Mouse (Mus musculus) heart, embryonic 11.5 days (tissue): ENCODE data around the gene Slc9a9. TPM values are rescaled to one million over a fixed set of nuclear protein-coding genes. Genes with fewer than 3 reads are reported as not detected.

Experiments
- ATAC-seq: fragments of 200-750 bp; cut with Nextera tagmentation; replicated peaks from 2 replicates; pipeline ENCODE4 v1.8.0; 2017; ENCODE audit warnings: moderate library complexity; ENCODE audit not compliant: insufficient number of reproducible peaks, low FRiP score, low TSS enrichment
- H3K27ac ChIP-seq: fragments of 300-500 bp; sonication (generic); 2 replicates; pipeline ENCODE4 v1.5.1; 2014; ENCODE audit warnings: mild to moderate bottlenecking, low read depth, low read length
- H3K27me3 ChIP-seq: fragments of 300-500 bp; sonication (generic); 2 replicates; pipeline ENCODE4 v1.6.1; 2014; ENCODE audit warnings: mild to moderate bottlenecking, low read length, mixed read lengths; ENCODE audit not compliant: control insufficient read depth, insufficient read depth
- H3K36me3 ChIP-seq: fragments of 300-500 bp; sonication (generic); 2 replicates; pipeline ENCODE4 v1.6.1; 2014; ENCODE audit warnings: mild to moderate bottlenecking, low read length, moderate library complexity, mixed read lengths; ENCODE audit not compliant: control insufficient read depth, insufficient read depth
- H3K4me1 ChIP-seq: fragments of 300-500 bp; sonication (generic); 2 replicates; pipeline ENCODE4 v1.6.1; 2014; ENCODE audit warnings: low read length; ENCODE audit not compliant: control insufficient read depth, insufficient read depth
- H3K4me2 ChIP-seq: fragments of 300-500 bp; sonication (generic); 2 replicates; pipeline ENCODE4 v1.6.1; 2014; ENCODE audit warnings: mild to moderate bottlenecking, moderate library complexity
- H3K4me3 ChIP-seq: fragments of 300-500 bp; sonication (generic); 2 replicates; pipeline ENCODE4 v1.5.1; 2014; ENCODE audit warnings: low read depth, low read length
- H3K9ac ChIP-seq: fragments of 300-500 bp; sonication (generic); 2 replicates; pipeline ENCODE4 v1.6.1; 2014; ENCODE audit warnings: mild to moderate bottlenecking, low read depth, low read length, moderate library complexity
- H3K9me3 ChIP-seq: fragments of 300-500 bp; sonication (generic); replicated peaks from 2 replicates; pipeline ENCODE4 v1.6.1; 2016; ENCODE audit warnings: low read length; ENCODE audit not compliant: control insufficient read depth
- WGBS: fragments of 180-500 bp; shearing (Covaris S2); extraction: QIAGEN DNeasy Blood & Tissue Kit; methylation state at CpG from one replicate; pipeline ENCODE4 v1.1.7; 2014; ENCODE audit not compliant: insufficient replicate concordance; 5-methylcytosine and 5-hydroxymethylcytosine counted together
- polyA plus RNA-seq: library from polyadenylated mRNA; unstranded; fragments of >200 nt; fragmentation: Nextera tagmentation; extraction: Ambion mirVana; gene quantifications from 2 replicates; pipeline ENCODE4 v1.2.1, GENCODE M21; 2014

Gene Slc9a9
- polyA plus RNA-seq, 1 experiment from 2014 or later = 4.1 TPM

GRCm38 (mm10) chr9:94927101-94927500 lies 257.4 kb downstream of the Slc9a9 start:
- Histone ChIP-seq H3K9ac (no peak overlapping the region), H3K4me3 (no peak overlapping the region), H3K4me1 (no peaks in the 10 kb centered on the region), H3K4me2 (no peak overlapping the region), H3K27me3 (no peaks in the 10 kb centered on the region; the same call in 1 of the 2 replicates), H3K27ac (no peak overlapping the region), H3K36me3 (no peaks in the 10 kb centered on the region), H3K9me3 (no peaks in the 10 kb centered on the region)
- no peak for ATAC-seq

DNA sequence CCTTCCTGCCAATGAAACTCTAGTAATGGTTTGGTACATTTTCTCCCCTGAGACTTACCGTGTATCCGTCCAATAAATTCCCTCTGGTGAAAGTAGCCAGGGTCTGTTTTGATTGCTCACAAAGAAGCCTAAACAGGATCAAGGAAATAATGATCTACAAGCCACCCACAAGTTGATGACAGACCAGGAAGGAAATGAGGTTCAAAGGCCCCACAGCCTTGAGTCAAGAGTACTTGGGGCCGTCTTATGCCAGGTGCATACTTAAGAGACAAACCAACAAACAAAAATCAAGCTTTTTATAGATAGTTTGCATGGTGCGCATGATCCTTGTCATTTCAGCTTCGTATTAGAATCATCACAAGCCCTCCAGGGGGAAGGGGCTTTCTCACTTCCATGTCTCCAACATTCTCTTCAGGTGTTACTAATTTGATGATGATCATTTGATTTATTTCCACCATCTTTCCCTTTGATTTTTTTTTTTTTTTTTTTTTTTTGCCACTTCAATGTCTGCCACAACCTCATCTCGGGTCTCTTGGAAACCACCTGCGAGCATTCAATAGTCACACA lies 275.9 kb downstream of the Slc9a9 start:
- Histone ChIP-seq H3K27me3 (no peaks in the 10 kb centered on the region), H3K9me3 (no peaks in the 10 kb centered on the region), H3K4me3 (no peak overlapping the region), H3K9ac (no peak overlapping the region), H3K27ac (no peak overlapping the region), H3K4me1 (no peaks in the 10 kb centered on the region), H3K4me2 (no peak overlapping the region), H3K36me3 (no peaks in the 10 kb centered on the region)
- ATAC-seq = no peak
- 77% methylated on average over 7 of the region's 7 CpGs for WGBS

- no peaks in the 10 kb centered on the region for H3K36me3 ChIP-seq
- no peak overlapping the region for H3K4me2 ChIP-seq
- 57% methylated on average over 7 of the region's 7 CpGs for WGBS
- no peak overlapping the region for H3K4me3 ChIP-seq
- ATAC-seq = no peak
- H3K9me3 ChIP-seq = no peaks in the 10 kb centered on the region; the same call in 1 of the 2 replicates
- no peaks in the 10 kb centered on the region for H3K27me3 ChIP-seq
- no peaks in the 10 kb centered on the region for H3K4me1 ChIP-seq
- H3K27ac ChIP-seq = no peak overlapping the region
- no peak overlapping the region for H3K9ac ChIP-seq
Observed at GRCm38 (mm10) chr9:94947246-94947645, 277.5 kb downstream of the Slc9a9 start.

- Histone ChIP-seq H3K27ac (no peak overlapping the region), H3K9ac (no peak overlapping the region), H3K36me3 (no peaks in the 10 kb centered on the region), H3K27me3 (no peaks in the 10 kb centered on the region), H3K4me2 (no peak overlapping the region), H3K4me3 (no peak overlapping the region), H3K4me1 (peaks cover 5% of the 10 kb centered on the region; the same call in 1 of the 2 replicates), H3K9me3 (no peaks in the 10 kb centered on the region; the same call in 1 of the 2 replicates)
- ATAC-seq = no peak
- whole genome bisulfite sequencing = 70% methylated on average over 3 of the region's 3 CpGs
Observed at GRCm38 (mm10) chr9:94950676-94951075, 281.0 kb downstream of the Slc9a9 start.

- Histone ChIP-seq H3K9ac (no peak overlapping the region), H3K27ac (peak overlapping the region; percentile 29; the same call in 1 of the 2 replicates), H3K36me3 (no peaks in the 10 kb centered on the region), H3K9me3 (no peaks in the 10 kb centered on the region; the same call in 1 of the 2 replicates), H3K27me3 (no peaks in the 10 kb centered on the region), H3K4me3 (no peak overlapping the region), H3K4me2 (no peak overlapping the region), H3K4me1 (peaks cover 8% of the 10 kb centered on the region; the same call in 1 of the 2 replicates)
- 29% methylated on average over 2 of the region's 2 CpGs for WGBS
- ATAC-seq = no peak
Observed at GRCm38 (mm10) chr9:94955645-94956044, 285.9 kb downstream of the Slc9a9 start.

- Histone ChIP-seq H3K9me3 (no peaks in the 10 kb centered on the region), H3K9ac (no peak overlapping the region), H3K36me3 (no peaks in the 10 kb centered on the region), H3K4me2 (no peak overlapping the region), H3K27me3 (no peaks in the 10 kb centered on the region), H3K27ac (no peak overlapping the region), H3K4me1 (peaks cover 12% of the 10 kb centered on the region; the same call in 1 of the 2 replicates), H3K4me3 (no peak overlapping the region)
- 59% methylated on average over 2 of the region's 2 CpGs for WGBS
- ATAC-seq = no peak
Observed at GRCm38 (mm10) chr9:94958382-94958781, 288.7 kb downstream of the Slc9a9 start.

DNA sequence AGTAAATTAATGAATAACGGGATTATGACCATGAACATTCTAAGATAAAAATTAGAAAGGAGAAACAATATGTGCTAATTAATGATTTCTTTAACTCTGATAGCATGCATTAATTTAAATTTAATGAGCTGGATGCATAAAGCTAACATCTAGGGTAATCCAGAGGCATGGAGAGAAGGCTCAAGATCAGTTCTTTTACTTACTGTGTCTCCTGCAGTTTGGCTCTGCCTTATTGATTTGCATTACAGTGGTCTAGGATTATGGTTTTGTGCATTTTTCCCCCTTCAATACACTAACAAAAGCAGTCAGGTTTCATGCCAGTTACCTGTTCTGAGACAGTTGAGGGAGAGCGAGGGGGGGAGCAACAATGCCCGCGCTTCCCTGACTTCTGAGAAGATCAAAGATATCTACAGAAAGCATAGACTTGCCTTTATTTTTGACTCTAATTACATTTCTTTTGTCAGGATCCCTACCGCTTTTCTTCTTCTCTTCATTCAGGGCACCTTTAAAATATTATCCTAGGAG lies 298.9 kb downstream of the Slc9a9 start:
- Histone ChIP-seq H3K27me3 (no peaks in the 10 kb centered on the region), H3K4me3 (no peak overlapping the region), H3K27ac (no peak overlapping the region), H3K9me3 (no peaks in the 10 kb centered on the region), H3K9ac (no peak overlapping the region), H3K4me2 (no peak overlapping the region), H3K36me3 (no peaks in the 10 kb centered on the region), H3K4me1 (no peaks in the 10 kb centered on the region)
- WGBS = 84% methylated on average over 5 of the region's 5 CpGs
- no peak for ATAC-seq

DNA sequence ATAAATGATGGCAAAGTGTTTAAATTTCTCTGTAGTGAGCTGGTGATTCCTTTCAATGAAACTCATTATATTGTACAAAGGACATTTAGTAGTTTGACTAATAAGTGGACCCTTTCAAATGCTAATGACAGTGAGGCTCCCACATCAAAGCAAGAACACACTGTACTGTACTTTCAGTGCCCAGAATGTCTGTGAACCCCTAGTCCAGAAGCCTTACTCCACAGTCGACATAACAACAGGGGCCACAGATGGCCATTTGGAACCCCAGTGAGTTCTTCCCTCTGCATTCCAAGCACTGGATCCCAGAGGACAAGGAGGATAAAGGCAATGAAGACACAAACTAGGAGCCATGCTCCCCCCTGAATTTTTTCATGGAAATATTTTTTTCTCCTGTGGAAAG lies 299.4 kb downstream of the Slc9a9 start:
- WGBS = 53% methylated on average over 1 of the region's 1 CpGs
- Histone ChIP-seq H3K9ac (no peak overlapping the region), H3K4me2 (no peak overlapping the region), H3K27ac (no peak overlapping the region), H3K36me3 (no peaks in the 10 kb centered on the region), H3K4me3 (no peak overlapping the region), H3K4me1 (no peaks in the 10 kb centered on the region), H3K9me3 (no peaks in the 10 kb centered on the region), H3K27me3 (no peaks in the 10 kb centered on the region)
- ATAC-seq = no peak

DNA sequence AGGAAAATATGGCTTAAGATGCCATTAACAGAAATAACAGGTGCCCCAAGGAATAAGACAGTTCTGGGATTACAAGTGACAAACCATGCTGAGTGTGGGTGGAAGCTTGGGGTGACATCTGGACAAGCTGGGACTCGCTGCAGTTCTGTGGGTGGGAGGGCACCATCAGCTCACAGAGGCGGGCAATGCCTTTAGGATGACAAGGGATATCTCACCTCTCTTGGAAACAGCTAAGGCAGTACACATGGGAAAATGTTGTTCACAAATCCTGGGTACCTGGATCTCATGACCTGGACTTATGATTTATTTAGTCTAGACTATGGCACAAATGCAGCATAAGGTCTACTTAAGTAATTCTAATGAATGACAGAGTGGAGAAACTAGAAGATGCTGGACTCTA lies 302.3 kb downstream of the Slc9a9 start:
- Histone ChIP-seq H3K36me3 (no peaks in the 10 kb centered on the region), H3K27me3 (no peaks in the 10 kb centered on the region), H3K4me1 (no peaks in the 10 kb centered on the region), H3K4me3 (no peak overlapping the region), H3K4me2 (no peak overlapping the region), H3K27ac (no peak overlapping the region), H3K9ac (no peak overlapping the region), H3K9me3 (no peaks in the 10 kb centered on the region)
- 73% methylated on average over 2 of the region's 2 CpGs for WGBS
- ATAC-seq = no peak
